Mouse (Mus musculus) stomach, postnatal 0 days (tissue): ENCODE measurements around the gene Rptor.

ENCODE experiments used
- CTCF ChIP-seq: IDR thresholded peaks from 2 replicates; pipeline ENCODE4 v1.5.1; 2016; ENCODE audit warnings: antibody characterized with exemption, low read depth, mild to moderate bottlenecking, moderate library complexity
- EP300 ChIP-seq: optimal IDR thresholded peaks from 2 replicates; pipeline ENCODE3; 2016; ENCODE audit warnings: antibody characterized with exemption

DNA sequence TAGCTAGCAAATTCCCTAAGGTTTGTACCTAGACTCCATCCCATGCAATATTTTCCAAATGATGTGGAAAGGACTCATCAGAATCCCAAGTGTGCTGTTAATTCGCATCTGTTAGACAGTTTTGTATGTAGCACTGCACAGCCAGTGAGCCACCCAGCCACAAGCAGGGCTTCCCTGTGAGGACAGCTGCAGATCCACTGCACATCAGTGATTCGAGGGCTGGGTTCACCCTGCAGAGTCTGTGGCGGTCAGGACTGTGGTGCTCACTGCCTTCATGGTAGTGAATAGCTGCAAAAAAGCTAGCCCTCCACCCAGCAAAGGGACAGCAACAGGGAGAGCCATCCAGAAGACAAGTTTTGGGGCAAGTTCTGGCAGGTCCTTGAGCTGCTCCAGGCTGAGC lies 201.7 kb downstream of the Rptor start:
- TF ChIP-seq CTCF (no peak), EP300 (no peak)
